Mouse (Mus musculus) small intestine, adult 2 months (tissue): Measurements from ENCODE around the gene Enthd1.

Source experiments
- CTCF ChIP-seq: fragments of 200-500 bp; IDR thresholded peaks from 2 replicates; pipeline ENCODE4 v1.5.1; 2012; ENCODE audit warnings: low read depth, mild to moderate bottlenecking, control low read depth, inconsistent platforms, low read length, moderate library complexity, mixed read lengths; ENCODE audit not compliant: insufficient replicate concordance, insufficient read length; ENCODE audit errors: extremely low read depth
- POLR2A ChIP-seq: fragments of 200-500 bp; IDR thresholded peaks from 2 replicates; pipeline ENCODE4 v1.6.1; 2012; ENCODE audit warnings: low read depth, mild to moderate bottlenecking, control low read depth, inconsistent platforms, low read length, moderate library complexity

- no peak for TF ChIP-seq CTCF
- no peak for TF ChIP-seq POLR2A
Observed at GRCm38 (mm10) chr15:80500426-80500825, 64.5 kb downstream of the Enthd1 start.
